ENCODE assay signal across 18 mouse cellular contexts in genomic region chr15:102110701-102111494, GRCm38 (mm10). TPM values are rescaled to one million over a fixed set of nuclear protein-coding genes. Genes with fewer than 3 reads are reported as not detected.
A peak's percentile ranks its signal among the peaks of the same experiment; 100 is the strongest.
DNase-seq lines count a peak whose midpoint lies in the region; ATAC-seq lines count a peak whose summit lies in the region.
"Had no signal": no experiment of that assay in that cellular context is flagged by ENCODE, and none has a peak within 500 bp of the region (broad histone marks: within the 10 kb centered on the region; RNA-seq: fewer than 3 reads in every experiment).

No protein-coding gene starts in this region.

- H3K4me3 ChIP-seq in heart, embryonic 10.5 days, result no peak overlapping the region
- no peak overlapping the region for H3K4me3 ChIP-seq in kidney, embryonic 15.5 days (replicated peaks)
- H3K4me3 ChIP-seq: embryonic facial prominence, embryonic 13.5 days; heart, embryonic 15.5 days; hindbrain, embryonic 12.5 days; left cerebral cortex, adult 2 months; liver, embryonic 12.5 days had no signal

- H3K9ac ChIP-seq in kidney, embryonic 15.5 days, result no peak overlapping the region
- H3K9ac ChIP-seq: embryonic facial prominence, embryonic 13.5 days; heart, embryonic 15.5 days; hindbrain, embryonic 12.5 days; liver, embryonic 12.5 days had no signal

- no peak overlapping the region for H3K27ac ChIP-seq in heart, embryonic 10.5 days
- no peak overlapping the region; the same call in 1 of the 2 replicates for H3K27ac ChIP-seq in kidney, embryonic 15.5 days
- H3K27ac ChIP-seq: embryonic facial prominence, embryonic 13.5 days; heart, embryonic 15.5 days; hindbrain, embryonic 12.5 days; left cerebral cortex, adult 2 months; liver, embryonic 12.5 days had no signal

- no peaks in the 10 kb centered on the region for H3K9me3 ChIP-seq in heart, embryonic 10.5 days
- no peaks in the 10 kb centered on the region for H3K9me3 ChIP-seq in kidney, embryonic 15.5 days (replicated peaks)
- H3K9me3 ChIP-seq: embryonic facial prominence, embryonic 13.5 days; heart, embryonic 15.5 days; hindbrain, embryonic 12.5 days; liver, embryonic 12.5 days had no signal

- H3K27me3 ChIP-seq in heart, embryonic 10.5 days (ENCODE audit: insufficient read depth, poor library complexity, severe bottlenecking), result peaks cover 16% of the 10 kb centered on the region
- no peaks in the 10 kb centered on the region for H3K27me3 ChIP-seq in kidney, embryonic 15.5 days

- DNase-seq in heart, adult 11 months, result peak; percentile 96
- no peak for DNase-seq in heart, embryonic 10.5 days (ENCODE audit: low spot score)
- DNase-seq in kidney, adult 8-10 months, result no peak
- peak; percentile 63 for DNase-seq in testis, postnatal 10 days (ENCODE audit: low spot score)
- DNase-seq in testis, postnatal 14 days (ENCODE audit: low spot score), result no peak
- DNase-seq in left cerebral cortex, postnatal 4 days, result no peak
- DNase-seq: layer of hippocampus, adult 9-11 months; lung, adult 2 months; thymus, postnatal 36 days had no signal

- 0 out of 2 replicates have a peak overlapping the region, but pooled peaks have one; percentile 9 for H3K4me2 ChIP-seq in kidney, embryonic 15.5 days
- H3K4me2 ChIP-seq: embryonic facial prominence, embryonic 13.5 days; heart, embryonic 15.5 days; hindbrain, embryonic 12.5 days; liver, embryonic 12.5 days had no signal

- WGBS in heart, embryonic 10.5 days, result 71% methylated on average over 29 of the region's 29 CpGs
- 63% methylated on average over 29 of the region's 29 CpGs for WGBS in kidney, embryonic 15.5 days

- ATAC-seq in kidney, embryonic 15.5 days (replicated peaks; ENCODE audit: low FRiP score), result peak; percentile 7; the same call in 1 of the 2 replicates
- ATAC-seq: forebrain, embryonic 16.5 days; liver, embryonic 12.5 days; midbrain, embryonic 16.5 days had no signal

- peaks cover 82% of the 10 kb centered on the region for H3K36me3 ChIP-seq in heart, embryonic 10.5 days
- H3K36me3 ChIP-seq in kidney, embryonic 15.5 days, result peaks cover 94% of the 10 kb centered on the region

- intact Hi-C loops in left cerebral cortex, postnatal 4 days (cut with DNase I), result no loop called here

- peaks cover 59% of the 10 kb centered on the region for H3K4me1 ChIP-seq in heart, embryonic 10.5 days
- peaks cover 61% of the 10 kb centered on the region for H3K4me1 ChIP-seq in kidney, embryonic 15.5 days

RNA-seq across cellular contexts. Expression of gene Tns2, which starts 10.7 kb away (rescaled TPM):
- polyA plus RNA-seq in heart, embryonic 10.5 days (2016; fragmentation: Nextera tagmentation; extraction: Ambion mirVana), result 19.8 and 19.9 TPM in 2 replicates
- 39.7 and 48.4 TPM in 2 replicates for polyA plus RNA-seq in kidney, embryonic 15.5 days (2015; fragmentation: Nextera tagmentation; extraction: Ambion mirVana)
- total RNA-seq in left cerebral cortex, postnatal 4 days (2021), result 10 to 100 TPM in 1 of 2 experiments, 1 to 10 TPM in 1; 8.5 to 11.4 TPM
- total RNA-seq: megakaryocyte-erythroid progenitor cell, adult 5-6 weeks had no signal

RNA-seq across cellular contexts. Expression of gene Spryd3, which starts 25.1 kb away (rescaled TPM):
- 19.0 and 19.4 TPM in 2 replicates for polyA plus RNA-seq in heart, embryonic 10.5 days (2016; fragmentation: Nextera tagmentation; extraction: Ambion mirVana)
- polyA plus RNA-seq in kidney, embryonic 15.5 days (2015; fragmentation: Nextera tagmentation; extraction: Ambion mirVana), result 18.0 and 18.4 TPM in 2 replicates
- total RNA-seq in left cerebral cortex, postnatal 4 days (2021), result 100 to 1,000 TPM; 115 to 118 TPM

RNA-seq across cellular contexts. Expression of gene Igfbp6, which starts 33.3 kb away (rescaled TPM):
- polyA plus RNA-seq in heart, embryonic 10.5 days (2016; fragmentation: Nextera tagmentation; extraction: Ambion mirVana), result 0.64 and 0.67 TPM in 2 replicates
- polyA plus RNA-seq in kidney, embryonic 15.5 days (2015; fragmentation: Nextera tagmentation; extraction: Ambion mirVana), result 31.0 and 33.6 TPM in 2 replicates
- total RNA-seq in left cerebral cortex, postnatal 4 days (2021), result 1 to 10 TPM; 1.6 to 2.0 TPM
- total RNA-seq: megakaryocyte-erythroid progenitor cell, adult 5-6 weeks had no signal
- polyA plus RNA-seq: hindbrain, embryonic 12.5 days had no signal

RNA-seq across cellular contexts. Expression of gene Eif4b, which starts 37.3 kb away (rescaled TPM):
- 85.5 and 99.6 TPM in 2 replicates for polyA plus RNA-seq in heart, embryonic 10.5 days (2016; fragmentation: Nextera tagmentation; extraction: Ambion mirVana)
- polyA plus RNA-seq in kidney, embryonic 15.5 days (2015; fragmentation: Nextera tagmentation; extraction: Ambion mirVana), result 127 and 130 TPM in 2 replicates
- 100 to 1,000 TPM; 206 to 211 TPM for total RNA-seq in left cerebral cortex, postnatal 4 days (2021)

RNA-seq across cellular contexts. Expression of gene Soat2, which starts 39.4 kb away (rescaled TPM):
- polyA plus RNA-seq in heart, embryonic 10.5 days (2016; fragmentation: Nextera tagmentation; extraction: Ambion mirVana), result 2.0 and 7.9 TPM in 2 replicates
- 0.33 and 1.1 TPM in 2 replicates for polyA plus RNA-seq in kidney, embryonic 15.5 days (2015; fragmentation: Nextera tagmentation; extraction: Ambion mirVana)
- total RNA-seq in left cerebral cortex, postnatal 4 days (2021), result not detected
- polyA plus RNA-seq: embryonic facial prominence, embryonic 13.5 days; forebrain, embryonic 16.5 days had no signal

Comparison
In these comparisons a context has a peak if more than half of its experiments do, and no peak if none do; other contexts are left out.
1. DNase-seq: peak in heart, adult 11 months (single experiment) and testis, postnatal 10 days (single experiment); none in heart, embryonic 10.5 days (single experiment), kidney, adult 8-10 months (0 of 2), testis, postnatal 14 days (single experiment) and left cerebral cortex, postnatal 4 days (single experiment).
2. RNA of gene Igfbp6, which starts 33.3 kb away (polyA plus RNA-seq): 31.0 to 33.6 TPM in kidney, embryonic 15.5 days; 0.64 to 0.67 TPM in heart, embryonic 10.5 days; every median in the first group is over 10 times any median in the second.